Mouse (Mus musculus) megakaryocyte, embryonic 14.5 days (primary cell): ENCODE data around the gene Nos1ap. TPM values are rescaled to one million over a fixed set of nuclear protein-coding genes. Genes with fewer than 3 reads are reported as not detected.

Experiments used
- H3K27me3 ChIP-seq: replicated peaks from 2 replicates; pipeline ENCODE3; 2012; ENCODE audit warnings: inconsistent platforms
- H3K36me3 ChIP-seq: replicated peaks from 2 replicates; pipeline ENCODE3; 2012; ENCODE audit warnings: low read length, inconsistent platforms, mixed read lengths
- H3K4me1 ChIP-seq: 2 replicates; pipeline ENCODE4 v1.6.1; 2012; ENCODE audit warnings: inconsistent platforms
- H3K4me3 ChIP-seq: replicated peaks from 2 replicates; pipeline ENCODE3; 2012; ENCODE audit warnings: moderate library complexity, mild to moderate bottlenecking, inconsistent platforms
- H3K9me3 ChIP-seq: 2 replicates; pipeline ENCODE4 v1.6.1; 2012; ENCODE audit warnings: inconsistent platforms
- FLI1 ChIP-seq: IDR thresholded peaks from 2 replicates; pipeline ENCODE4 v1.6.1; 2012; ENCODE audit warnings: low read length, inconsistent platforms, mixed read lengths
- GATA1 ChIP-seq: IDR thresholded peaks from 3 replicates; pipeline ENCODE4 v1.6.1; 2012; ENCODE audit warnings: mixed read lengths, low read length, inconsistent platforms, borderline replicate concordance
- polyA plus RNA-seq: library from polyadenylated mRNA; stranded (reverse); fragments of >175 nt; gene quantifications from 2 replicates; pipeline ENCODE4 v1.2.3, GENCODE M21; 2012; ENCODE audit warnings: low replicate concordance; ENCODE audit not compliant: insufficient read depth

The Nos1ap gene
- polyA plus RNA-seq, 1 experiment: 9.9 TPM

- peaks cover 2% of the 10 kb centered on the region for H3K27me3 ChIP-seq
- TF ChIP-seq FLI1 (no peak), GATA1 (no peak)
- peaks cover 3% of the 10 kb centered on the region; the same call in 1 of the 2 replicates for H3K9me3 ChIP-seq
- H3K36me3 ChIP-seq: peaks cover 77% of the 10 kb centered on the region
- no peak overlapping the region for H3K4me3 ChIP-seq
- H3K4me1 ChIP-seq: peaks cover 19% of the 10 kb centered on the region
These were observed 287.2 kb downstream of the Nos1ap start for GRCm38 (mm10) chr1:170302456-170302855.

GRCm38 (mm10) chr1:170301686-170302085 is 288.0 kb downstream of the Nos1ap start:
- TF ChIP-seq FLI1 (no peak), GATA1 (no peak)
- Histone ChIP-seq H3K4me1 (peaks cover 19% of the 10 kb centered on the region), H3K9me3 (peaks cover 3% of the 10 kb centered on the region; the same call in 1 of the 2 replicates), H3K36me3 (peaks cover 76% of the 10 kb centered on the region), H3K4me3 (no peak overlapping the region), H3K27me3 (peaks cover 2% of the 10 kb centered on the region)

GRCm38 (mm10) chr1:170299496-170299895 is 290.2 kb downstream of the Nos1ap start:
- Histone ChIP-seq H3K4me3 (no peak overlapping the region), H3K36me3 (peaks cover 56% of the 10 kb centered on the region), H3K4me1 (peaks cover 23% of the 10 kb centered on the region), H3K27me3 (peaks cover 2% of the 10 kb centered on the region), H3K9me3 (no peaks in the 10 kb centered on the region)
- TF ChIP-seq GATA1 (no peak), FLI1 (no peak)

GRCm38 (mm10) chr1:170294786-170295570 is 294.7 kb downstream of the Nos1ap start:
- H3K36me3 ChIP-seq: peaks cover 15% of the 10 kb centered on the region
- peaks cover 14% of the 10 kb centered on the region for H3K4me1 ChIP-seq
- TF ChIP-seq GATA1: no peak
- no peak for TF ChIP-seq FLI1
- peaks cover 1% of the 10 kb centered on the region for H3K9me3 ChIP-seq
- H3K4me3 ChIP-seq: no peak overlapping the region
- peaks cover under 1% of the 10 kb centered on the region for H3K27me3 ChIP-seq

GRCm38 (mm10) chr1:170293257-170293656 is 296.4 kb downstream of the Nos1ap start:
- Histone ChIP-seq H3K4me3 (no peak overlapping the region), H3K4me1 (peaks cover 11% of the 10 kb centered on the region), H3K9me3 (peaks cover 5% of the 10 kb centered on the region), H3K36me3 (no peaks in the 10 kb centered on the region), H3K27me3 (peaks cover 2% of the 10 kb centered on the region)
- TF ChIP-seq GATA1: no peak
- no peak for TF ChIP-seq FLI1

GRCm38 (mm10) chr1:170292239-170292951 is 297.3 kb downstream of the Nos1ap start:
- Histone ChIP-seq H3K4me3 (no peak overlapping the region), H3K4me1 (peaks cover 11% of the 10 kb centered on the region), H3K9me3 (peaks cover 5% of the 10 kb centered on the region), H3K27me3 (peaks cover 2% of the 10 kb centered on the region), H3K36me3 (no peaks in the 10 kb centered on the region)
- TF ChIP-seq GATA1 (no peak), FLI1 (no peak)

GRCm38 (mm10) chr1:170282415-170283129 is 307.1 kb downstream of the Nos1ap start:
- Histone ChIP-seq H3K9me3 (no peaks in the 10 kb centered on the region), H3K36me3 (no peaks in the 10 kb centered on the region), H3K4me3 (no peak overlapping the region), H3K4me1 (no peaks in the 10 kb centered on the region), H3K27me3 (peaks cover 31% of the 10 kb centered on the region)
- no peak for TF ChIP-seq GATA1
- no peak for TF ChIP-seq FLI1

GRCm38 (mm10) chr1:170277016-170277415 is 312.6 kb downstream of the Nos1ap start, which contains the start of gene Sh2d1b1:
Gene Sh2d1b1 (plus strand): TSS chr1:170277320.
- peaks cover 21% of the 10 kb centered on the region for H3K4me1 ChIP-seq
- peaks cover 13% of the 10 kb centered on the region for H3K9me3 ChIP-seq
- peaks cover 18% of the 10 kb centered on the region for H3K27me3 ChIP-seq
- H3K36me3 ChIP-seq: peaks cover 4% of the 10 kb centered on the region
- no peak within 1 kb of the TSS for H3K4me3 ChIP-seq
- TF ChIP-seq GATA1 (no peak), FLI1 (no peak)

- Histone ChIP-seq H3K4me3 (no peak overlapping the region), H3K36me3 (peaks cover 4% of the 10 kb centered on the region), H3K27me3 (peaks cover 13% of the 10 kb centered on the region), H3K4me1 (peaks cover 24% of the 10 kb centered on the region), H3K9me3 (peaks cover 13% of the 10 kb centered on the region)
- no peak for TF ChIP-seq FLI1
- no peak for TF ChIP-seq GATA1
These were observed 316.4 kb downstream of the Nos1ap start for GRCm38 (mm10) chr1:170273252-170273651.

GRCm38 (mm10) chr1:170270696-170271095 is 319.0 kb downstream of the Nos1ap start:
- Histone ChIP-seq H3K27me3 (peaks cover 10% of the 10 kb centered on the region), H3K9me3 (peaks cover 11% of the 10 kb centered on the region), H3K4me1 (peaks cover 18% of the 10 kb centered on the region), H3K4me3 (no peak overlapping the region), H3K36me3 (peaks cover 4% of the 10 kb centered on the region)
- TF ChIP-seq GATA1 (no peak), FLI1 (no peak)
